Mouse (Mus musculus) heart, postnatal 0 days (tissue): Measurements from ENCODE around the gene Msmp. TPM values are rescaled to one million over a fixed set of nuclear protein-coding genes. Genes with fewer than 3 reads are reported as not detected.
"Not testable (repeated sequence)": the region's sequence is repeated elsewhere in the genome, so short reads cannot be mapped to it uniquely, and the experiment has no call there.

ENCODE experiments used
- ATAC-seq: fragments of 200-750 bp; cut with Nextera tagmentation; 2 replicates; pipeline ENCODE4 v1.8.0; 2017; ENCODE audit warnings: low read depth, moderate number of reproducible peaks, moderate library complexity; ENCODE audit not compliant: insufficient read depth
- DNase-seq: peaks from one replicate; pipeline ENCODE4 v3.0.0-alpha.2; 2016; ENCODE audit warnings: low spot score
- H3K27ac ChIP-seq: fragments of 300-500 bp; sonication (generic); 2 replicates; pipeline ENCODE4 v1.5.1; 2014; ENCODE audit warnings: low read depth, mild to moderate bottlenecking
- H3K27me3 ChIP-seq: fragments of 300-500 bp; sonication (generic); 2 replicates; pipeline ENCODE4 v1.6.1; 2014; ENCODE audit warnings: low read length, mixed read lengths; ENCODE audit not compliant: control insufficient read depth, insufficient read depth
- H3K36me3 ChIP-seq: fragments of 300-500 bp; sonication (generic); replicated peaks from 2 replicates; pipeline ENCODE4 v1.6.1; 2014; ENCODE audit warnings: low read length, mixed read lengths; ENCODE audit not compliant: control insufficient read depth, insufficient read depth
- H3K4me1 ChIP-seq: fragments of 300-500 bp; sonication (generic); 2 replicates; pipeline ENCODE4 v1.6.1; 2014; ENCODE audit warnings: antibody characterized with exemption; ENCODE audit not compliant: control insufficient read depth, insufficient read depth
- H3K4me2 ChIP-seq: fragments of 300-500 bp; sonication (generic); 2 replicates; pipeline ENCODE4 v1.6.1; 2014; ENCODE audit warnings: low read depth, mild to moderate bottlenecking, low read length, moderate library complexity
- H3K4me3 ChIP-seq: fragments of 300-500 bp; sonication (generic); 2 replicates; pipeline ENCODE4 v1.5.1; 2014; ENCODE audit warnings: low read depth, low read length
- H3K9ac ChIP-seq: fragments of 300-500 bp; sonication (generic); replicated peaks from 2 replicates; pipeline ENCODE4 v1.6.1; 2014; ENCODE audit warnings: low read depth, low read length, mixed read lengths
- H3K9me3 ChIP-seq: fragments of 300-500 bp; sonication (generic); replicated peaks from 2 replicates; pipeline ENCODE4 v1.6.1; 2016; ENCODE audit warnings: low read length; ENCODE audit not compliant: control insufficient read depth
- CTCF ChIP-seq: IDR thresholded peaks from 2 replicates; pipeline ENCODE4 v1.5.1; 2016; ENCODE audit warnings: antibody characterized with exemption, control low read depth, low read depth
- EP300 ChIP-seq: IDR thresholded peaks from 2 replicates; pipeline ENCODE4 v1.6.1; 2016; ENCODE audit warnings: antibody characterized with exemption, low read depth
- WGBS: fragments of 180-500 bp; shearing (Covaris S2); extraction: QIAGEN DNeasy Blood & Tissue Kit; methylation state at CpG from one replicate; pipeline ENCODE4 v1.1.7; 2014; 5-methylcytosine and 5-hydroxymethylcytosine counted together
- polyA plus RNA-seq: library from polyadenylated mRNA; unstranded; fragments of >200 nt; fragmentation: Nextera tagmentation; extraction: Ambion mirVana; gene quantifications from 2 replicates; pipeline ENCODE4 v1.2.1, GENCODE M21; 2015
- total RNA-seq: library from RNA; depleted of rRNA; stranded (reverse); fragments of >200 nt; gene quantifications from 2 replicates; pipeline ENCODE4 v1.2.3, GENCODE M21; 2014; ENCODE audit warnings: low replicate concordance

The Msmp gene
- total and polyA plus RNA-seq, 2 experiments from 2014 or later = not detected

DNA sequence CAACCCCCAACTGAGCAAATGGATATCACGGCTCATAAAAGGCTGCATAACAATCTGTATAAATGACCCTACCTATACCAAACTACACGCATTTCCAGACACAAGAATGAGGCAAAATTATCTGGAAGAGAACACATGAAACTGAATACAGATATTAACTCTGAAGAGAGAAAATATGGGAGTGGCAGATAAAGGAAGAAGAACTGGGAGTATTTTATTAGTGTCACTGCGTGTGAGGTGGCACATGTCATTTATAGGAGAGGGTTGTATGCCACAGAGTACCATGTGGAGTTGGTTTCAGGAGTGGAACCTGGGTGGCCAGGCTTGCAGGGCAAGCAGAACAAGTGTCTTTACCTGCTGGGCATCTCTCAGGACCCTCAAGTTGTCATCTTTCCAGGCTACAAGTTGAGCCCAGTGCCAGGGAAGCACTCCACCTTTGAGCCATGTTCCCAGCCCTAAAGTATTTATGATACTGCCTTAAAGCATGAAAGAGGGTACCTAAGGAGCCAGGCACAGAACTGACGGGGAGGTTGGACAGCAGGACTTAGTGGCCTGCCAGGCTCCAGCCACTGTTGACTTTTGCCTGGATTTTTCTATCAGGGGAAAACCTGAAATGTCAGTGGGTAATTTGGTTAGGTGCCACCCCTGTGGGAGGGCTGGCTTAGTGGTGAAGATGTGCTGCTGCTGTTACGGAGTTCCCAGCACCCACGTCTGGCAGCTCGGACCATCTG lies 14.5 kb upstream of the Msmp start:
- DNase-seq = no peak
- Histone ChIP-seq H3K36me3 (no peaks in the 10 kb centered on the region), H3K9me3 (no peaks in the 10 kb centered on the region), H3K4me2 (no peak overlapping the region), H3K27me3 (no peaks in the 10 kb centered on the region), H3K4me1 (no peaks in the 10 kb centered on the region), H3K9ac (no peak overlapping the region), H3K4me3 (no peak overlapping the region), H3K27ac (no peak overlapping the region)
- TF ChIP-seq EP300 (no peak), CTCF (no peak)
- WGBS = 81% methylated on average over 7 of the region's 7 CpGs
- no peak for ATAC-seq

GRCm38 (mm10) chr4:43598200-43598599 lies 13.9 kb upstream of the Msmp start:
- whole genome bisulfite sequencing = 74% methylated on average over 4 of the region's 4 CpGs
- H3K4me2 ChIP-seq = no peak overlapping the region
- no peak overlapping the region for H3K4me3 ChIP-seq
- H3K36me3 ChIP-seq = no peaks in the 10 kb centered on the region
- no peak overlapping the region for H3K9ac ChIP-seq
- no peaks in the 10 kb centered on the region for H3K9me3 ChIP-seq
- DNase-seq (no peak), ATAC-seq (no peak)
- H3K4me1 ChIP-seq = no peaks in the 10 kb centered on the region
- TF ChIP-seq CTCF (no peak), EP300 (no peak)
- H3K27ac ChIP-seq = no peak overlapping the region
- H3K27me3 ChIP-seq = no peaks in the 10 kb centered on the region

GRCm38 (mm10) chr4:43596597-43596996 lies 12.3 kb upstream of the Msmp start:
- H3K4me2 ChIP-seq, H3K36me3 ChIP-seq, H3K27ac ChIP-seq, H3K27me3 ChIP-seq, H3K4me1 ChIP-seq, DNase-seq, H3K4me3 ChIP-seq, H3K9me3 ChIP-seq, H3K9ac ChIP-seq, ATAC-seq: not testable (repeated sequence)
- 77% methylated on average over 2 of the region's 2 CpGs for WGBS

DNA sequence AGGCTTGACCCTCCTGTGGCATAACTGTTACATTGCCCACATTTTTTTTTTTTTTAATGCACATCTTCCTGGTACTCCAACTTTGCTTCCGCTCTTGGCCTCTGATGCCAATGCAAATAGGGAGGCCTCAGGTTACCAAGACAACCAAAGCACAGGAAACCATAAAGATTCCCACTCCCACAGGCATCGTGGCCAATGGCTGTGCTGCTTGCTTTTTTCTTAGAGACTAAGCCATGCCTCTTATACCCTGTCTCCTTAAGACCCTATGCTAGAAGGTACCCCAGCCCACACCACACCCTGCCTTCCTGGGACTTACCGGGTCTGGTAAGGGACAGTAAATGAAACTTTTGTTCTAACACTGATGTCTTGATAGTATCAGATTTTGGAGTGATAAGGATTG lies 9.2 kb upstream of the Msmp start:
- Histone ChIP-seq H3K4me3 (no peak overlapping the region), H3K4me1 (no peaks in the 10 kb centered on the region), H3K4me2 (no peak overlapping the region), H3K36me3 (no peaks in the 10 kb centered on the region), H3K9me3 (no peaks in the 10 kb centered on the region), H3K9ac (no peak overlapping the region), H3K27me3 (no peaks in the 10 kb centered on the region), H3K27ac (no peak overlapping the region)
- 59% methylated on average over 3 of the region's 3 CpGs for WGBS
- TF ChIP-seq EP300 = no peak
- TF ChIP-seq CTCF = no peak
- ATAC-seq = no peak
- no peak for DNase-seq

GRCm38 (mm10) chr4:43591961-43592360 lies 7.7 kb upstream of the Msmp start:
- Histone ChIP-seq H3K4me1 (peaks cover 3% of the 10 kb centered on the region; the same call in 1 of the 2 replicates), H3K9me3 (no peaks in the 10 kb centered on the region), H3K4me3 (no peak overlapping the region), H3K27me3 (no peaks in the 10 kb centered on the region), H3K9ac (no peak overlapping the region), H3K27ac (no peak overlapping the region), H3K36me3 (no peaks in the 10 kb centered on the region), H3K4me2 (no peak overlapping the region)
- DNase-seq (no peak), ATAC-seq (no peak)
- WGBS = 64% methylated on average over 3 of the region's 3 CpGs
- TF ChIP-seq EP300 (no peak), CTCF (no peak)

GRCm38 (mm10) chr4:43591543-43591942 lies 7.2 kb upstream of the Msmp start:
- ATAC-seq = no peak
- no peaks in the 10 kb centered on the region for H3K36me3 ChIP-seq
- TF ChIP-seq CTCF (no peak), EP300 (no peak)
- no peaks in the 10 kb centered on the region for H3K9me3 ChIP-seq
- no peaks in the 10 kb centered on the region for H3K27me3 ChIP-seq
- no peak overlapping the region for H3K9ac ChIP-seq
- DNase-seq = no peak
- no peak overlapping the region for H3K27ac ChIP-seq
- no peak overlapping the region for H3K4me2 ChIP-seq
- H3K4me3 ChIP-seq = no peak overlapping the region
- 61% methylated on average over 5 of the region's 5 CpGs for WGBS
- H3K4me1 ChIP-seq = peaks cover 4% of the 10 kb centered on the region; the same call in 1 of the 2 replicates
